Mouse (Mus musculus) testis, postnatal 14 days (tissue): ENCODE results near the gene Nfyc.

ENCODE experiments used
- DNase-seq: peaks from one replicate; pipeline ENCODE4 v3.0.0; 2021; ENCODE audit warnings: low spot score

Nfyc gene

GRCm38 (mm10) chr4:120825100-120825553 is 6.2 kb downstream of the Nfyc start:
- peak; percentile 95 for DNase-seq

- no peak for DNase-seq
Measured at GRCm38 (mm10) chr4:120822191-120822911, 9.0 kb downstream of the Nfyc start.

- no peak for DNase-seq
Measured at GRCm38 (mm10) chr4:120819871-120820270, 11.5 kb downstream of the Nfyc start.

GRCm38 (mm10) chr4:120819296-120819695 is 12.1 kb downstream of the Nfyc start:
- no peak for DNase-seq

GRCm38 (mm10) chr4:120817951-120818350 is 13.4 kb downstream of the Nfyc start:
- DNase-seq = no peak

- DNase-seq = no peak
Measured at GRCm38 (mm10) chr4:120817002-120817774, 14.2 kb downstream of the Nfyc start.

GRCm38 (mm10) chr4:120815622-120816334 is 15.6 kb downstream of the Nfyc start:
- peak; percentile 82 for DNase-seq

GRCm38 (mm10) chr4:120815163-120815562 is 16.2 kb downstream of the Nfyc start:
- no peak for DNase-seq

- DNase-seq = no peak
Measured at GRCm38 (mm10) chr4:120814171-120814570, 17.2 kb downstream of the Nfyc start.

- DNase-seq = no peak
Measured at GRCm38 (mm10) chr4:120813762-120814161, 17.6 kb downstream of the Nfyc start.

- DNase-seq = no peak
Measured at GRCm38 (mm10) chr4:120805816-120806215, 25.6 kb downstream of the Nfyc start.

- no peak for DNase-seq
Measured at GRCm38 (mm10) chr4:120801446-120801845, 29.9 kb downstream of the Nfyc start.

GRCm38 (mm10) chr4:120800691-120801090 is 30.7 kb downstream of the Nfyc start:
- DNase-seq = no peak

- DNase-seq = no peak
Measured at GRCm38 (mm10) chr4:120799680-120800166, 31.6 kb downstream of the Nfyc start.

- DNase-seq = no peak
Measured at GRCm38 (mm10) chr4:120797985-120798725, 33.2 kb downstream of the Nfyc start.

GRCm38 (mm10) chr4:120796687-120797086 is 34.7 kb downstream of the Nfyc start:
- no peak for DNase-seq

GRCm38 (mm10) chr4:120795646-120796045 is 35.7 kb downstream of the Nfyc start:
- no peak for DNase-seq

- no peak for DNase-seq
Measured at GRCm38 (mm10) chr4:120792918-120793317, 38.5 kb downstream of the Nfyc start.

GRCm38 (mm10) chr4:120790027-120790426 is 41.3 kb downstream of the Nfyc start:
- DNase-seq = no peak

GRCm38 (mm10) chr4:120755801-120756200 is 75.6 kb downstream of the Nfyc start:
- no peak for DNase-seq

- DNase-seq = peak; percentile 18
Measured at GRCm38 (mm10) chr4:120755299-120755698, 76.1 kb downstream of the Nfyc start.

GRCm38 (mm10) chr4:120749601-120750000 is 81.8 kb downstream of the Nfyc start:
- no peak for DNase-seq
